In genomic region chr2:33641859-33642571, GRCm38 (mm10) we compare ENCODE assay signal across 11 mouse cellular contexts. TPM values are rescaled to one million over a fixed set of nuclear protein-coding genes. Genes with fewer than 3 reads are reported as not detected.
DNase-seq lines count a peak whose midpoint lies in the region; ATAC-seq lines count a peak whose summit lies in the region.
"Had no signal": no experiment of that assay in that cellular context is flagged by ENCODE, and none has a peak within 500 bp of the region (broad histone marks: within the 10 kb centered on the region; RNA-seq: fewer than 3 reads in every experiment).

No protein-coding gene starts in this region.

- under 1% methylated on average over 41 of the region's 41 CpGs for WGBS in kidney, embryonic 16.5 days
- WGBS in embryonic facial prominence, embryonic 13.5 days = 1% methylated on average over 41 of the region's 41 CpGs
- WGBS in intestine, embryonic 14.5 days = 2% methylated on average over 41 of the region's 41 CpGs
- under 1% methylated on average over 41 of the region's 41 CpGs for WGBS in midbrain, embryonic 15.5 days

- no peaks in the 10 kb centered on the region for H3K9me3 ChIP-seq in kidney, embryonic 16.5 days (ENCODE audit: low read length)
- H3K9me3 ChIP-seq in embryonic facial prominence, embryonic 13.5 days = no peaks in the 10 kb centered on the region
- H3K9me3 ChIP-seq in intestine, embryonic 14.5 days (ENCODE audit: control insufficient read depth, low read length) = no peaks in the 10 kb centered on the region
- no peaks in the 10 kb centered on the region for H3K9me3 ChIP-seq in midbrain, embryonic 15.5 days

- 0 out of 2 replicates have a peak, but pooled peaks have one; percentile 10 for ATAC-seq in kidney, embryonic 16.5 days (ENCODE audit: low FRiP score, low TSS enrichment)
- ATAC-seq in embryonic facial prominence, embryonic 13.5 days (ENCODE audit: insufficient number of reproducible peaks, insufficient read depth, low FRiP score, low TSS enrichment, low read depth) = no peak
- no peak for ATAC-seq in intestine, embryonic 14.5 days (replicated peaks; ENCODE audit: low FRiP score, low TSS enrichment, low read depth)
- no peak for ATAC-seq in midbrain, embryonic 15.5 days (replicated peaks)

- H3K9ac ChIP-seq in kidney, embryonic 16.5 days (replicated peaks; ENCODE audit: low read length) = peak overlapping the region; percentile 19; the same call in 1 of the 2 replicates
- peak overlapping the region; percentile 51; the same call in 1 of the 2 replicates for H3K9ac ChIP-seq in embryonic facial prominence, embryonic 13.5 days
- no peak overlapping the region for H3K9ac ChIP-seq in intestine, embryonic 14.5 days (ENCODE audit: low read length)
- H3K9ac ChIP-seq in midbrain, embryonic 15.5 days = no peak overlapping the region

- H3K27me3 ChIP-seq in kidney, embryonic 16.5 days (ENCODE audit: insufficient read depth, low read length) = peaks cover 99% of the 10 kb centered on the region
- H3K27me3 ChIP-seq in embryonic facial prominence, embryonic 13.5 days = peaks cover 100% of the 10 kb centered on the region
- H3K27me3 ChIP-seq in intestine, embryonic 14.5 days (replicated peaks; ENCODE audit: control insufficient read depth, insufficient read depth, low read length) = peaks cover 100% of the 10 kb centered on the region
- H3K27me3 ChIP-seq in midbrain, embryonic 15.5 days (replicated peaks) = peaks cover 95% of the 10 kb centered on the region

- H3K36me3 ChIP-seq in kidney, embryonic 16.5 days (ENCODE audit: insufficient read depth, low read length) = no peaks in the 10 kb centered on the region
- no peaks in the 10 kb centered on the region for H3K36me3 ChIP-seq in embryonic facial prominence, embryonic 13.5 days
- H3K36me3 ChIP-seq in intestine, embryonic 14.5 days (ENCODE audit: control insufficient read depth, insufficient read depth, low read length) = no peaks in the 10 kb centered on the region
- no peaks in the 10 kb centered on the region for H3K36me3 ChIP-seq in midbrain, embryonic 15.5 days (replicated peaks)

- no peak overlapping the region for H3K27ac ChIP-seq in kidney, embryonic 16.5 days (ENCODE audit: low read length)
- H3K27ac ChIP-seq in embryonic facial prominence, embryonic 13.5 days = no peak overlapping the region
- no peak overlapping the region for H3K27ac ChIP-seq in intestine, embryonic 14.5 days (ENCODE audit: low read depth)
- H3K27ac ChIP-seq in midbrain, embryonic 15.5 days = 0 out of 2 replicates have a peak overlapping the region, but pooled peaks have one; percentile 18

- no peak for DNase-seq in kidney, postnatal 25 days
- DNase-seq in intestine, embryonic 14.5 days (ENCODE audit: low spot score) = peak; percentile 78
- DNase-seq in layer of hippocampus, adult 18-20 months (ENCODE audit: low spot score in 2 of 2) = no peak
- no peak for DNase-seq in cerebellum, adult 11-12 months
- no peak for DNase-seq in retina, embryonic 14.5 days (ENCODE audit: low spot score)
- DNase-seq: cerebellum, adult 2 months; lung, adult 18-20 months had no signal

- peak overlapping the region; percentile 70 for H3K4me2 ChIP-seq in kidney, embryonic 16.5 days (replicated peaks; ENCODE audit: low read depth, low read length)
- peak overlapping the region; percentile 77 for H3K4me2 ChIP-seq in embryonic facial prominence, embryonic 13.5 days
- H3K4me2 ChIP-seq in intestine, embryonic 14.5 days (ENCODE audit: low read length) = no peak overlapping the region
- peak overlapping the region; percentile 46; the same call in 1 of the 2 replicates for H3K4me2 ChIP-seq in midbrain, embryonic 15.5 days

- peak overlapping the region; percentile 50 for H3K4me3 ChIP-seq in kidney, embryonic 16.5 days (ENCODE audit: low read length)
- peak overlapping the region; percentile 52 for H3K4me3 ChIP-seq in embryonic facial prominence, embryonic 13.5 days
- no peak overlapping the region for H3K4me3 ChIP-seq in intestine, embryonic 14.5 days (ENCODE audit: low read depth, low read length)
- peak overlapping the region; percentile 29; the same call in 1 of the 2 replicates for H3K4me3 ChIP-seq in midbrain, embryonic 15.5 days

- peaks cover 23% of the 10 kb centered on the region for H3K4me1 ChIP-seq in kidney, embryonic 16.5 days (ENCODE audit: insufficient read depth, low read length)
- H3K4me1 ChIP-seq in embryonic facial prominence, embryonic 13.5 days = peaks cover 45% of the 10 kb centered on the region
- peaks cover 5% of the 10 kb centered on the region; the same call in 1 of the 2 replicates for H3K4me1 ChIP-seq in intestine, embryonic 14.5 days (replicated peaks; ENCODE audit: control insufficient read depth, insufficient read depth, low read length)
- H3K4me1 ChIP-seq in midbrain, embryonic 15.5 days = peaks cover 21% of the 10 kb centered on the region

RNA-seq across cellular contexts. Expression of gene Lmx1b, which starts 1.7 kb away (rescaled TPM):
- polyA plus RNA-seq in kidney, embryonic 16.5 days (2015; fragmentation: Nextera tagmentation; extraction: Ambion mirVana) = 0.94 and 1.3 TPM in 2 replicates
- polyA plus RNA-seq in embryonic facial prominence, embryonic 13.5 days (2015; fragmentation: Nextera tagmentation; extraction: Ambion mirVana) = 0.55 TPM in 2 replicates
- polyA plus RNA-seq in intestine, embryonic 14.5 days (2014; fragmentation: Nextera tagmentation; extraction: Ambion mirVana) = 0.07 TPM in 1 of 2 replicates, not detected in the other
- 1.5 and 1.7 TPM in 2 replicates for polyA plus RNA-seq in midbrain, embryonic 15.5 days (2015; fragmentation: Nextera tagmentation; extraction: Ambion mirVana)
- under 1 TPM; 0.30 to 0.53 TPM for total RNA-seq in layer of hippocampus, adult 18-20 months (2021)
- total RNA-seq: heart, postnatal 10 days had no signal

Comparison
In these comparisons a context has a peak if more than half of its experiments do, and no peak if none do; other contexts are left out.
1. H3K9ac ChIP-seq: peak in kidney, embryonic 16.5 days (single experiment) and embryonic facial prominence, embryonic 13.5 days (single experiment); none in intestine, embryonic 14.5 days (single experiment) and midbrain, embryonic 15.5 days (single experiment).